Mouse (Mus musculus): ENCODE measurements around the gene Stat4.
A peak's percentile ranks its signal among the peaks of the same experiment; 100 is the strongest.

Gene Stat4

DNA sequence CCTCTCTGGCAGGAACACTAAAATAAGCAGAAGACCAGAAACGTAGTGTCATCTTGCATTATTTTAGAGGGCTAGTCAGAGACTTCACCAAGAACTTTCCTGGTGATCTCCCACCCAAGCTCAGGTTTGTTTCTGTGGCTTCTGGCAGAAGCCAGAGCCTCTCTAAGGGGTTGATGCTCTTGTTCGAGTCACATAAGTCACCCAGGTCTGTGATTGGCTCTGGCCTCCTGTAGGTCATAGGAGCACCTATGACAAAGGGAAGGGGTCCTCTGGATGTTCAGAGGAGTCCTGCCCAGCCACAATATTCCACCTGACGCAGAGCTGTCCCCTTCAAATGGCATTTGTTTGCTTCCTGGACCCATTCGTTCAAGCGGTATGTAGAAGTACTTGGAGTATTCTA lies at the start of gene Stat4:
Stat4 (plus strand) TSS at position 301 of the 400 bp plus-strand sequence.
- DNase-seq, result no peak

DNA sequence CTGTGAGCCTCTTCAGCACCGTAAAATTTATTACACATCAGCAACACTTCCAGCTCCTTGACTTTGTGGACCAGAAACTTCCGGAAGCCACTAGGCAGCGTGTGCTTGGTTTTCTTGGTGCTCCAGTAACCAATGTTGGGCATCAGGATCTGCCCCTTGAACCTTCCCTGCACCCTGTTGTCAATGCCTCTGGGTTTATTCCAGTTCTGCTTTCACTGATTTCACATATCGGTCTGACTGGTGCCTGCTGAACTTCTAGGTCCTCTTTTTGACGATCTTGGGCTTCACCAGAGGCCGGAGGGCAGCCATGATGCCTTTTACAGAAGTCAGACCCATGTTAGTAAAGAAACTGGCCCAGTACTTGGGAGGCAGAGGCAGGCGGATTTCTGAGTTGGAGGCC lies 48.6 kb upstream of the Stat4 start:
- no peak for DNase-seq

DNA sequence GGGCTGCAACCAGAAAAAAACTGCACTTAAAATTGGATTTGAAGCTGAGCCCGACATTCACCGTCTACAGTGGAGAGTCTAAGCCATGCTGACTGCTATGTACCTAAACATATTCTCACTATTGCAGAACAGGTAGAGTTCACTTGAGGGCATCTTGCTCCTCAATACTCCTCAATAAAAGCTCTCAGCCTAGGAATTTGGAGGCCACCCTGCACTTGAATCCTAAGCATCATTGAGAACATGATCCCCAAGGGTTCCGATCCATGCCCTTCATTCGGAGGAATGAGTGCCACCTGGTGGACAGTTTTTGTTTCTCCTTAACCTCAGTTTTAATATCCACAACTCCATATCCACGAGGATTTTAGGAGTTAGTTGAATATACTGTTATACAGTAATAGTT lies 42.2 kb upstream of the Stat4 start:
- DNase-seq, result peak; percentile 43 to 49

DNA sequence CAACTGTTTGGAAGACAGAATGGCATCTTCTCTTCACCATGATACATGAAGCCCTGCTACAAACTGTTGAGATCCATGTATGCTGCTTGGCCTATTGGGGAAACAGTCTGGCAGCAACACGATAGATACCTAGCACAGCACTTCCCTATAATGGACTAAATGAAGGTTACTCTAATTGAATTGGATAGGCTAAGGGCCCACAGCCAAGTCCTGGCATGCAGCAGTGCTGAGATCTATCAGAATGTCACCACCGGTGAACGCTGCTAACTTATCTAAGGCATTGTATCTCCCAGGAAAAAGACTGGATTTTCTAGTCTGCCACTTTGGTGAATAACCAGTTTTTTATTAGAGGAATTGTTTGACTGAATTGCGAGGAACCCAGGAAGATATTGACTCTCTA lies 39.8 kb upstream of the Stat4 start:
- no peak for DNase-seq

DNA sequence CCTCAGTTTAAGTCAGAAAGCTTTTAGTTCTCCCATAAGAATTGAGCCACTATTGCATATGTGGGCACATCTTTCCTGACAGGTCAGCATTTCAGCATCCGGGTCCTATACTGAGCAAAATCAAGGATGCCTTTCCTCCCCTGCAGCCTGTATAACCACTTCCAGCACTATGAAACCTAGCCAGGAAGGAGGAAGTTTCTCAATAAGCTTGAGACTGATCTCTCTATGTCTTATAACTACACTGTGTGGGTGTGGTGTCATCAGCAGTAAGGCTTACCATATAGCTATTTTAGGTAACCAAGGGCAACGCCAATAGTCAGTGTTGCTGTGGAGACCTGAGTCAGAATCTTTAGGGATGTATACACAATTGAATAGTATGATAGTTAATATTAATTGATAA lies 22.3 kb upstream of the Stat4 start:
- DNase-seq, result no peak

DNA sequence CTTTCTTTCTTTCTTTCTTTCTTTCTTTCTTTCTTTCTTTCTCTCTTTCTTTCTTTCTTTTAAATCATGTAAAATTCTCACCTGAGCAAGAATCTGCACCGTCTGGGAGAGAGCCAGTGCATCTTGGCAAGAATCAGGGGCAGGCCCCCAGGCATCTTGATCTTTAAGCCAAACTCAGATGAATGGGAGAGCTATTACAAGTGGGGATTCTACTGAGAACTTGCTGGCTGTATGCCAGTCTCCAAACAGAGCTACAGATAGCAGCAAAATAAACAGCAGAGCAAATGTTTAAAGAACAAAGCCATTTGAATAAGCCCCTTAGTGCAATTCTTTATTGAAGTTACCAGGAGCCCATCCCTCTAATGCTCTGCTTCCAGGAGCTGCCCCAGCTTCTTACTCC lies 18.0 kb upstream of the Stat4 start:
- no peak for DNase-seq

DNA sequence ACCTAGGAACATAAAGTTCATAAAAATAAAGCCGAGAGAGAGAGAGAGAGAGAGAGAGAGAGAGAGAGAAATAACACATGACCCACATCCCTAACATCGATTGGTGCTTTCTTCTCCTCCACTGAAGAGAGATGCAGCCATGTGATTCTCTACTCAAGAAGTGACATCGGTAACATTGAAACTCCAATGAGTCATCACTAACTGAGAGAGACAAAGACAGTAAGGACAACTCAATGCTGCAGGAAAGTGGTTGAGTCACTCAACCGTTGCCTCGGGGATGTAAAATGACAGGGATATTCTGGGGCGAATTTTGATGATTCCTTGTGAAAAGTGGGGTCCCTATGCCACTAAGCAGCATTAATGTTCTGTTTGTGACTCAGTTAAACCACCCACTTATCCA lies 16.8 kb upstream of the Stat4 start:
- no peak for DNase-seq

DNA sequence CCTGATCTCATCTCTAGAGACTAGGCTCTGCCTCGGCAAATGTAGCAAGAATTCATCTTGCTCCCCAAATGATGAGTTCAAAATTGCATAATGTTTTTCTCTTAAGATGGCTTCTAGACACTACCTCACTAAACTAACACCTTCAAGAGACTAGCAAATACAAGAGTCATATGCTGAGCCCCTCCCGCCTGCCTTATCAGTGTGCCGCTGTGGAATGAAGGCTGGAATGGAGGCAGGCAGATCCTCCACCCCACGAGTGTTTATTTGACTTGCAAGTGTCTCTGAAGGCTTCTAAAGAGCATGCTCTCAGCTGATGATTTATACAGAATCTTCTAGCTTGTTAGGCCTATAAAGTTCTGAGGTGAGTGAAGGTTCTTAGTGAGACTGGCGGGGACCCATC lies 11.4 kb upstream of the Stat4 start:
- no peak for DNase-seq

DNA sequence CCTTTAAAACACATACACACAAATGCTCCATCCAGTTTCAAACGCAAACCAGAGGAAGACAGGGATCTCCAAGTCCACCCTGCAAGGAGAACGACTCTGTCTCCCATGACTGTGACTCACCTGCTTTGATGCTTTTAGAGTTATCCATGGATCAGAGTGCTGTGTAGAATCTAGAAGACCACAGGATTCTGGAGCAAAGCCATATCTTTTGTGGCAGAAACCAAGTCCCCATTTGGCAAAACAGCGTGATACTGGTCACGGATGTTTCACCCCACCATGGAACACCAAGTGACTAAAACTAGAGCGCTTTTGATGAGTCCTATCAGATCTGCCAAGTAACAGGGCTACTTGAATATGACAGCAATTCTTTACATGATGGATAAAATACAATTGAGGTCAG lies 7.9 kb upstream of the Stat4 start:
- no peak for DNase-seq

DNA sequence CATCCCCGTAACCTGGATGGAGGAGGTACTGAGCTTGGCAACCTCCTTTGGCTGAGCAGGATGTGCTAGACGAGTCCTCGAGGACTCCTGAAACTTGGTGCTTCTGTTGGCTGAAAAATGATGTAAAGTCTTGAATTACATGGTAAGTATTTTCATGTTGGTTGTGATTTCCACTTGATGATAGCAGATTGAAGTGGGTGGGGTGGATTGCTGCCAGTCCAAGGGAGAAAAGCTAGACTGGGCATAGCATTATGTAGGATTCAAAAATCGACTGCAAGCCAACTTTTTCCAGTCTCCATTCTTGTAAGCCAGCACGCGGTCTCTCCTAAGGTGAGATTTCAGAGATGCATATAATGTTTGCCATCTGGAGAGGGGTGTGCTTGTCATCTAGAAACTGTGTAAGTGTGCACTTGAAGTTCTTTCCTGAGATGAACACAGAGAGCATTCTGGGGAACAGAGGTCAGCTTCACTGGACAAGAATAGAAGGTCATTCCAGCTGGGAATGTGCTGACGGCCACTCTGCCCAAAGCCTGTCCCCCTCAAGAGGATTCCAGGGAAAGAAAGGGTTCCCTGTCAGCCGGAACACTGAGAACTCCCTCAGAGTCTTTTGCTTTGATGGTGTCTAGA lies 5.1 kb downstream of the Stat4 start:
- no peak for DNase-seq

DNA sequence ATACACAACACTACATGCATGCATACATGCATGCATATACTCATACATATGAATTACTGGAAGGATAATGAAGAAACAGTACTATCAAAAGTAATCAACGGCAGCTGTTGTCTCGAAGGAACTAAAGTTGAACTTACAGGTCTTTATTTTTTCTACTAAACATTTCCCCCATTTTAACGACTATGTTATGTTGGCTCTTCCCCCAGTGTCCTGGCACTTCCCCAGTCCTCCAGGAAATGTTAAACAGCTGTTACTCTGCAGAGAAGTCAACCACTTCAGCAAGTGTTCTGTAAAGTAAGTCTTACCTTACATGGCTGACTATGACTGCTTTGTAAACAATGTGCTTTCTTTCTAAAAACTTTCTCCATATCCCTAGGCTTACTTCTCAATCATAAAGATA lies 9.1 kb downstream of the Stat4 start:
- DNase-seq, result no peak

DNA sequence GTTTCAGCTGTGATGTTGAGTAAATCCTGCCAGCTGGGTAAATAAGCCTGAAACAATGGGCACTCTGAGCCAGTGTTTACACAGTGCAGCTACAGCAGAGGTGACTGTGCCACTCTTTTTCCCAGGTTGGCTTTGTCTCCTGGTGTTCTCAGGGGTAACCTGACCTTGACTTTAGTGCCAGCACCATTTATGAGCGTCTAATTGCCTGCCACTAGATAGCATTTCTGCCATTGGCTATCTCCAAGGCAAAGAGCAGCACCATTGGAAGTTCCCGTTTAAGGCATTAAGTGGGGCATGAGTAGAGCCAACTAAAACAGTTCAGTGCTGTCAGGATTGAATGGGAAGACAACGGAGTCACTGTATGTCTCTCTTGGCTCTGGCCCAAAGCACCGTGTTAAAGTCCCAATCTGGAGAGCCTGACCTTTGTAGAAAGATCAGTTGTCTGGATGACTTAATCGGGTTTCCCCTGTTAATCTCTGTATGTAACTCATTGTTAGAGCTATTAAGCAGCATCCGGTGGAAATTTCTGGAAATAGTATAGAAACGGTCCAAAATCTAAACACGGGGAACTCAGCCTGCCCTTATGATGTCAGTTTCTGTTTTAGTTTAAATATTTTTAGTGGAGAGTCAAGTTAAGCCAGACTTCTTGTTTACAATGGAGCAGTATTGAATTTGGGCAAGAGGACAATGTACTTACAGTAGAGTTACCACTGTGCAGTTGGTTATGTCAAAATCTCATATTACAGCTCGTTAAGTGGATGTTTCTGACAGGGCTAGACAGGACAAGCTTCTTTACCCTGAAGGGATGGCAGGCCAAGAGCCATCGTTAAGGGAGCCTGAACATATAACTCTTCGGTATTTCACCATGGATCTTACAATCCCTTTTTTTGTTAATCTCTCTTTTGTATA lies 10.1 kb downstream of the Stat4 start:
- DNase-seq, result no peak

DNA sequence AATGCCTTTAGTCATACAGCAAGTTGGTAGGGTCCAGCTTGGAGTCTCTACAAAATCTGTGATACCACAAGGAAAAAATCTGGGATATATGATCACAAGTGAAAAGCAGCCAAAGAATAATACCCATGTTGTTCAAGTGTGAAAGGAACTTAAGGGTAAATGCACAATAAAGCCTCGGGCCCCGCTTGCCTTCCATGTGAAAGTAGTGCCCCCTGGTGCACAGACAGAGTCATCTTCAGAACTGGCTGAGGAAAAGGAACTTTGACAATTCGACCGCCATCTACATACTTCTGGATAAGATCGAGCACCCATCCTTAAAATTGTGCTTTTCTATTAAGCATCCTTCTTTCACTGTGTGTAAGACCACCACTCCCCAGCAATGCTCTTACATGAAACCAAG lies 11.6 kb downstream of the Stat4 start:
- peak; percentile 59 to 65 for DNase-seq

DNA sequence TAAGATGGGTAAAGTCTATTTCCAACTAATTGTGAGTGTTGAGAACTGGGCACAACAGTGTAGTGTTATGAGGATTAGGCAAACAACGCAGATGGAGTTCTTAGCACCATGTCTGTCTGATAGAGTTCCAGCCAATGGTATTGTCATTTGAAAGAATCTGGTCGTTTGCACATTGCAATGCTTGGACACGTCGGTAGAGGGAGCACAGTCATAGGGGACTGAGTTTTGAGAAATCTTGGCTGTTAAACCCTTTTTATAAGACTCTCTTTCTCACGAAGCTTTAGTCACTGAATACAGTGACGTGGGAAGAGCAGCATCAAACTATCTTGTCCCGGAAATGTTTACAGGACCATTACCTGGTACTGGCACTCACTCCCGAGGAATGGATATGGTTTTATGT lies 17.1 kb downstream of the Stat4 start:
- peak; percentile 87 to 90 for DNase-seq

DNA sequence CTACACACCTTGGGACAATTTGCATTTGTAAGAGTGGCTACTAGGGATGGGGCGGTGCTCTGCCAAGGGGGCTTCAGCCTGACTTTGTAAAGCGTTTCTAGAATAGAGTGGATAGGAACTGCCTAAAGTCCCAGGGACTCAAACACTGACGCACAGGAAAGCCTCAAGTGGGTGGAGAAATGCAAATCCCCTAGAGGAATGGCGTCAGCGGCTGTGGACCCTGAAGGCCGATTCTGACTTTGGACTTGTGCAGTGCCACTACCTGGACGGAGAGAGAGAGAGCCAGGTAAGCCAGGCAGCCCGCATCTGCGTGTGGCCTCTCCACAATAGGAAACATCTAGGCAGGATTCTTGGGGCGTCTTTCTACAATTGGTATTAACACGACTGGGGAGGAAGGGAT lies 21.5 kb downstream of the Stat4 start:
- peak; percentile 87 to 89 for DNase-seq

DNA sequence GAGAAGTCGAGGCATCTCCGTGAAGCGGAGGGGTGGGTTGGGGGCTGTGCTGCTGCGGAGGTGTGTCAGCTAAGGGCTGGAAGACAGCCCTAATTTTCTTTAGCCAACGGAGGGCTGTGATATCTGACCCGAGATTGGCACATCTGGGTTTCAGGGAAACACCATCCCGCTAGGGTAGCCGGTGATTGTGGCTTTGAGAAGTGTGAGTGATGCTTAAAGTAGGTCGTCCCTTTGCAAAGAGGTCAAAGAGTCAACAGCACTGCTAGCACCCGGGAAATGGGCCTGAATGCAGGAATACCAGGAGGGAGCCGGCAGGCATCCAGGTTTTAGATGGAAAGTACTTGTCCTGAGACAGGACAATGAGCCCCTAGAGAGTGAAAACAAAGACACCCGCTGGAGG lies 22.0 kb downstream of the Stat4 start:
- peak; percentile 43 to 46 for DNase-seq

DNA sequence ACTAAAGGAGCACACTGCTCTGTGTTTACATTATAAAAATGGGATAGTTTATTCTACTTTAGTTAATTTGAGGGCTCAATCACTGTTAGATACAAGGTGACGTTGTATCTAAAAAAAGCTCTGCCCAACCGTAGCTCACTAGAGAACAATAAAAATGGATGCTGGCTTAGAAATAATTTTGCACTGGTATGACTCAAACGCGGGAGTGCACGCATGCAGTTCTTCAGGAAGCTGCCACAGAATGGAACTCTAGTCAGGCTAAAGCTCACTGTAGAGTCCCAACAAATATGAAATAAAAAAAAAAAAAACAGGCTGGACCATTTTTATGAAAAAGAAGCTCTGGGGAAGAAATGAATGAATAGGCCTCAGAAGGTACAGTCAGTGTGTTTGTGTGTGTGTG lies 23.8 kb downstream of the Stat4 start:
- DNase-seq, result no peak

DNA sequence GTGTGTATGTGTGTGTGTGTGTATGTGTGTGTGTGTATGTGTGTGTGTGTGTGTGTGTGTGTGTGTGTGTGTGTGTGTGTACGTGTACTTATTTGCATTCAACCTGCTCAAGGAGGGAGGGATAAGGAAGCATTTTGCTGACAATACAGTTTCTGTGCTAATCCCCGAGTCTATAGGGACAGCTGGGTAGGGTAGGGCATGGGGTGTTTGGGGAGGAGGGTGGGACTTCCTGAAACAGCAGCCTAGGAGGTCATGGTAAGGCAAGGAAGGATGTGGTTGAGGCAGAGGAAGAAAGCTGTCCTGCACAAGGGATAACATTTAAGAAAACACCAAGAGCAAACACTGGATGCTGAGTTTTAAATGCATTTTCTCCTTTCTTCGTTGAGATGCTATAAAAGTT lies 24.3 kb downstream of the Stat4 start:
- DNase-seq, result peak; percentile 33 to 46

DNA sequence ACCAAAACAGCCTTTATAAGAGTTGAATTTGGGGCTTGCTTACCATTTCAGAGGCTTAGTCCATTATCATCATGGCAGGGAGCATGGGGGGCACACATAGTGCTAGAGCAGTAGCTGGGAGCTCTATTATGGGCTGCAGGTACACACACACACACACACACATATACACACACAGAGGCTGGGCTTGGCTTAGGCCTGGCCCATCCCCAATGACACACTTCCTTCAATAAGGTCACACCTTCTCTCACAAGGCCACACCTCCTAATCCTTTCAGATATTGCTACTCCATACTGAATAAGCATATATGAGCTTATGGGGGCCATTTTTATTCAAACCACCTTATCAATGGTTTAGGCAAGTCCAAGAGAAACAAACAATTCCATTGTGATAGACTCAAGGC lies 25.3 kb downstream of the Stat4 start:
- peak; percentile 37 to 43 for DNase-seq

DNA sequence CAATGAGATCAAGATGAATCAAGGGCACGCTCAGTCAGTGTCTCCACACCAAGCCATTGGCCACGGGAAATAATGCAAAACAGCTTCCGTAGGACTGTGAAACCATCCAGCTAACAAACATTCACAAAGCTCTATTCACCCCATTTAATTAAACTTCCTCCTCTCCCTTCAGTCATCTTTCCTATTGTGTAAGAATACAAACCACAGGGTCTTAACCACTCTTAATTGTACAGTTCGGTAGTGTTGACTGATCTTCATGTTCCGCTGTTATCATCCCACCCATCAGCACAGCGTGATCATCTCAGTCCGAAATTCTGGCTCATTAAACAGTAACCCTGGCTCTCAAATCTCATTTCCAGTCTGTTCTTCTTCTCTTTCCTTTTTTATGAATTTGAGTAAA lies 25.8 kb downstream of the Stat4 start:
- DNase-seq, result peak; percentile 27 to 43

DNA sequence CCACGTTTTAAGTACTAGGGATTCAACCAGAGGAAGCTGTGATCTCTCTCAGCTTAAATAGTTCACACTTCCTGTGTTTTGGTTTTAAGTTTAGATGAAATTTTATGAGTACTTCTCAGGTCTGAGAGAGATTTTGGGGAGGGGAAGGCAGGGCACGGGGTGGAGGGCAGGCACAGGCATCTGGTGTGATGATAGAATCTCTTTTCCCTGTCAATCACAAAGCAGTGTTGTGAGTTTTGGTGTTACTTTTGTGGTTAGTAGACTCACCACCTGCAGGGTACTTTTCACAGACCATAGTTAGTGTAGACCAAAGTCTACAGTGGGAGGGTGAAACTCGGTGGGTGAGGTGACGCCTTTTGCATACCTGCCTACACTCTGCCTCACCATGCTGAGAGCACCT lies 32.7 kb downstream of the Stat4 start:
- peak; percentile 21 to 37 for DNase-seq

DNA sequence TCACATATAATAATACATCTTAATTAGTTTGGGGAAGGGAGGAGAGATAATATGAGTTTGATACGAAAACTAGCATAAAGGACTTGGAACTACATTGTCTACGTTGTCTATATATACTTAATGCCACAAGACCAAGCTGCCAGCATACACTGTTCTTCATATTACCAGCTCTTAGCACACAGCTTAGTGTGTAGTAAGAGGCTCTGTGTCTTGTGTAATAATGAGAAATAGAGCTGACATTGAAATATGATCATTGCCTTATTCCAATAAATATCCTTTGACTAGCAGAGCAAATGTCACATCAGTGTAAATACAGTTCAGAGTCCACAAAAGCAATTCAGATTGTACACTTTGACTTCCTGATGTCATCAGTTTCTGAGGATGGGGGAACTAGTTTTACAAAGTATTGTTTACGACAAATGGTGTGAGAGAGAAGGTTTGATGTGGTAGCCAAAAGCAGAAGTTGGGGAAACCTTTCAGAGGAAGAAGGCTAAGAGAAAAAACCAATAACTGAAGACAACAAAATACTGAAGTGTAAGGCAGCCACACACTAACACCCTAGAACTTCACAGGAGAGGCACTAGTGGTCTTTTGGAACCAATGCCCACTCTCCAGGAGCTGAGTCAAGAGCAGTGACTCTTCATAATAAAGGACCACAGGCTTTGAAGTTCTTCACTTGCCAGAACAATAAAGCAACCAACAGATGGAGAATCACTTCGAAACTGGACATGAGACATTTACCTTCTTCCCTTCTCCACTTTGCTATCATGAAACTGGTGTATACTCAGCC lies 35.2 kb downstream of the Stat4 start:
- DNase-seq, result peak; percentile 34 to 38

DNA sequence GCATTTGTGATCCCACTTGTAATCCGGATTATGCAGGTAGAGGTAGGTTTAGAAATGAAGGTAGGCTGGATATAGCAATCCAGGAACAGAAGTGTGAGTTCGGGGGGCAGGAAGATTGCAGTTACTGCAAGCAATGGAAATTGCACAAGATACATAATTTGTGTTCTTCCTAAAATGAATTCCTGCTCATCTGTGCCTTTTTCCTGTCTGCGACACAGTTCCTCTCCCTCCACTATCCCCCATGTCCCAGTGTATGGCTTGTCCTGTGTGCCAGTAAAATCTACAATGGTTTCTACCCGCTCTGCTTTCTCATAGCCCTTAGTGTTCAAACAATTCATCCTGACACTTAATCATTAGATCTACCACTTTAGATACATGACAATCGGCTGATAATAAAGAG lies 41.7 kb downstream of the Stat4 start:
- DNase-seq, result no peak
